Mouse (Mus musculus) midbrain, embryonic 10.5 days (tissue): ENCODE measurements at regions not wholly inside any gene's neighbourhood (a gene's known extent, or its start where the extent isn't known, plus 50 kb on each side); places are given as distances from the start of the nearest gene placed in this dataset.

ENCODE experiments used
- DNase-seq: peaks from one replicate; pipeline ENCODE4 v3.0.0-alpha.2; 2017; ENCODE audit warnings: low spot score
- H3K27ac ChIP-seq: fragments of 300-500 bp; sonication (generic); replicated peaks from 2 replicates; pipeline ENCODE4 v1.5.1; 2016; ENCODE audit warnings: mild to moderate bottlenecking
- H3K27me3 ChIP-seq: fragments of 300-500 bp; sonication (generic); 2 replicates; pipeline ENCODE4 v1.6.1; 2016; ENCODE audit warnings: low read depth, mild to moderate bottlenecking; ENCODE audit not compliant: poor library complexity, severe bottlenecking
- H3K36me3 ChIP-seq: fragments of 300-500 bp; sonication (generic); 2 replicates; pipeline ENCODE4 v1.6.1; 2016; ENCODE audit warnings: mild to moderate bottlenecking, moderate library complexity
- H3K4me1 ChIP-seq: fragments of 300-500 bp; sonication (generic); 2 replicates; pipeline ENCODE4 v1.6.1; 2016
- H3K4me3 ChIP-seq: fragments of 300-500 bp; sonication (generic); 2 replicates; pipeline ENCODE4 v1.5.1; 2016; ENCODE audit warnings: mild to moderate bottlenecking, moderate library complexity
- H3K9me3 ChIP-seq: fragments of 300-500 bp; sonication (generic); replicated peaks from 2 replicates; pipeline ENCODE4 v1.6.1; 2016; ENCODE audit warnings: mild to moderate bottlenecking
- WGBS: fragments of 180-500 bp; shearing (Covaris S2); methylation state at CpG from one replicate; pipeline ENCODE4 v1.1.7; 2016; 5-methylcytosine and 5-hydroxymethylcytosine counted together

GRCm38 (mm10) chr14:29784506-29784905 lies 62.8 kb upstream of the Cacna2d3 start:
- Histone ChIP-seq H3K4me1 (0 out of 2 replicates have a peak, but pooled peaks cover 4% of the 10 kb centered on the region), H3K36me3 (no peaks in the 10 kb centered on the region), H3K9me3 (no peaks in the 10 kb centered on the region), H3K4me3 (no peak overlapping the region), H3K27ac (no peak overlapping the region), H3K27me3 (no peaks in the 10 kb centered on the region)
- no peak for DNase-seq
- 84% methylated on average over 2 of the region's 2 CpGs for WGBS

GRCm38 (mm10) chr14:29786431-29786830 lies 64.8 kb upstream of the Cacna2d3 start:
- no peak overlapping the region for H3K27ac ChIP-seq
- DNase-seq = no peak
- WGBS = 89% methylated on average over 3 of the region's 3 CpGs

GRCm38 (mm10) chr14:29787796-29788195 lies 66.1 kb upstream of the Cacna2d3 start:
- Histone ChIP-seq H3K36me3 (no peaks in the 10 kb centered on the region), H3K27me3 (no peaks in the 10 kb centered on the region), H3K27ac (no peak overlapping the region), H3K4me1 (0 out of 2 replicates have a peak, but pooled peaks cover 4% of the 10 kb centered on the region), H3K9me3 (no peaks in the 10 kb centered on the region), H3K4me3 (no peak overlapping the region)
- DNase-seq = no peak
- 91% methylated on average over 7 of the region's 7 CpGs for WGBS

More at GRCm38 (mm10) chr14:29786431-29786830, 64.8 kb upstream of the Cacna2d3 start:
- Histone ChIP-seq H3K4me1 (0 out of 2 replicates have a peak, but pooled peaks cover 4% of the 10 kb centered on the region), H3K9me3 (no peaks in the 10 kb centered on the region), H3K27me3 (no peaks in the 10 kb centered on the region), H3K4me3 (no peak overlapping the region), H3K36me3 (no peaks in the 10 kb centered on the region)

GRCm38 (mm10) chr14:29788351-29788750 lies 66.7 kb upstream of the Cacna2d3 start:
- H3K27me3 ChIP-seq = no peaks in the 10 kb centered on the region
- H3K27ac ChIP-seq = peak overlapping the region; percentile 28; the same call in 1 of the 2 replicates
- DNase-seq = no peak
- H3K4me3 ChIP-seq = no peak overlapping the region
- H3K9me3 ChIP-seq = no peaks in the 10 kb centered on the region
- WGBS = 81% methylated on average over 7 of the region's 7 CpGs
- H3K4me1 ChIP-seq = 0 out of 2 replicates have a peak, but pooled peaks cover 4% of the 10 kb centered on the region
- H3K36me3 ChIP-seq = no peaks in the 10 kb centered on the region

GRCm38 (mm10) chr14:29795325-29795724 lies 73.7 kb upstream of the Cacna2d3 start:
- Histone ChIP-seq H3K4me3 (no peak overlapping the region), H3K36me3 (no peaks in the 10 kb centered on the region), H3K27me3 (no peaks in the 10 kb centered on the region; the same call in 1 of the 2 replicates), H3K4me1 (peaks cover 5% of the 10 kb centered on the region; the same call in 1 of the 2 replicates), H3K27ac (no peak overlapping the region), H3K9me3 (no peaks in the 10 kb centered on the region)
- DNase-seq = no peak
- 28% methylated on average over 2 of the region's 2 CpGs for WGBS

- H3K27ac ChIP-seq = no peak overlapping the region
- DNase-seq = no peak
- no peaks in the 10 kb centered on the region; the same call in 1 of the 2 replicates for H3K27me3 ChIP-seq
- H3K9me3 ChIP-seq = no peaks in the 10 kb centered on the region
- 82% methylated on average over 7 of the region's 7 CpGs for WGBS
- H3K36me3 ChIP-seq = no peaks in the 10 kb centered on the region
- no peak overlapping the region for H3K4me3 ChIP-seq
- peaks cover 5% of the 10 kb centered on the region; the same call in 1 of the 2 replicates for H3K4me1 ChIP-seq
Observed at GRCm38 (mm10) chr14:29796396-29796795, 74.7 kb upstream of the Cacna2d3 start.

- Histone ChIP-seq H3K36me3 (no peaks in the 10 kb centered on the region), H3K9me3 (no peaks in the 10 kb centered on the region), H3K4me3 (no peak overlapping the region), H3K27ac (no peak overlapping the region), H3K4me1 (peaks cover 5% of the 10 kb centered on the region; the same call in 1 of the 2 replicates), H3K27me3 (no peaks in the 10 kb centered on the region; the same call in 1 of the 2 replicates)
- DNase-seq = no peak
- WGBS = 92% methylated on average over 13 of the region's 13 CpGs
Observed at GRCm38 (mm10) chr14:29799852-29800251, 78.2 kb upstream of the Cacna2d3 start.

GRCm38 (mm10) chr14:29805234-29805633 lies 83.6 kb upstream of the Cacna2d3 start:
- no peak for DNase-seq
- Histone ChIP-seq H3K27ac (no peak overlapping the region), H3K9me3 (no peaks in the 10 kb centered on the region), H3K36me3 (no peaks in the 10 kb centered on the region), H3K4me3 (no peak overlapping the region), H3K27me3 (no peaks in the 10 kb centered on the region), H3K4me1 (peaks cover 7% of the 10 kb centered on the region; the same call in 1 of the 2 replicates)
- 89% methylated on average over 6 of the region's 6 CpGs for WGBS

GRCm38 (mm10) chr14:29807881-29808280 lies 86.2 kb upstream of the Cacna2d3 start:
- no peak overlapping the region for H3K27ac ChIP-seq
- no peaks in the 10 kb centered on the region for H3K36me3 ChIP-seq
- no peak overlapping the region for H3K4me3 ChIP-seq
- 44% methylated on average over 9 of the region's 9 CpGs for WGBS
- no peaks in the 10 kb centered on the region for H3K9me3 ChIP-seq
- no peak for DNase-seq
- no peaks in the 10 kb centered on the region for H3K27me3 ChIP-seq
- peaks cover 7% of the 10 kb centered on the region; the same call in 1 of the 2 replicates for H3K4me1 ChIP-seq

GRCm38 (mm10) chr14:29814626-29815025 lies 93.0 kb upstream of the Cacna2d3 start:
- Histone ChIP-seq H3K27ac (no peak overlapping the region), H3K9me3 (no peaks in the 10 kb centered on the region), H3K36me3 (no peaks in the 10 kb centered on the region), H3K27me3 (no peaks in the 10 kb centered on the region), H3K4me1 (no peaks in the 10 kb centered on the region), H3K4me3 (no peak overlapping the region)
- no peak for DNase-seq
- 87% methylated on average over 4 of the region's 4 CpGs for WGBS

- H3K36me3 ChIP-seq = no peaks in the 10 kb centered on the region
- no peak overlapping the region for H3K4me3 ChIP-seq
- H3K9me3 ChIP-seq = no peaks in the 10 kb centered on the region
- DNase-seq = no peak
- H3K27ac ChIP-seq = no peak overlapping the region
- WGBS = 83% methylated on average over 4 of the region's 4 CpGs
- no peaks in the 10 kb centered on the region for H3K27me3 ChIP-seq
- no peaks in the 10 kb centered on the region for H3K4me1 ChIP-seq
Observed at GRCm38 (mm10) chr14:29817548-29817947, 95.9 kb upstream of the Cacna2d3 start.

GRCm38 (mm10) chr14:29818251-29818650 lies 96.6 kb upstream of the Cacna2d3 start:
- Histone ChIP-seq H3K4me3 (no peak overlapping the region), H3K36me3 (no peaks in the 10 kb centered on the region), H3K27me3 (no peaks in the 10 kb centered on the region), H3K9me3 (no peaks in the 10 kb centered on the region), H3K27ac (no peak overlapping the region), H3K4me1 (no peaks in the 10 kb centered on the region)
- DNase-seq = no peak
- 85% methylated on average over 7 of the region's 7 CpGs for WGBS

- no peak for DNase-seq
- Histone ChIP-seq H3K9me3 (no peaks in the 10 kb centered on the region), H3K27ac (no peak overlapping the region), H3K36me3 (no peaks in the 10 kb centered on the region), H3K27me3 (no peaks in the 10 kb centered on the region), H3K4me1 (no peaks in the 10 kb centered on the region), H3K4me3 (no peak overlapping the region)
- 92% methylated on average over 2 of the region's 2 CpGs for WGBS
Observed at GRCm38 (mm10) chr14:29818751-29819150, 97.1 kb upstream of the Cacna2d3 start.

- no peaks in the 10 kb centered on the region for H3K36me3 ChIP-seq
- WGBS = 69% methylated on average over 1 of the region's 1 CpGs
- DNase-seq = no peak
Observed at GRCm38 (mm10) chr14:29837063-29837462, 115.4 kb upstream of the Cacna2d3 start.

More at GRCm38 (mm10) chr14:29837063-29837462, 115.4 kb upstream of the Cacna2d3 start:
- no peaks in the 10 kb centered on the region for H3K9me3 ChIP-seq
- H3K27me3 ChIP-seq = no peaks in the 10 kb centered on the region
- no peaks in the 10 kb centered on the region for H3K4me1 ChIP-seq
- H3K4me3 ChIP-seq = no peak overlapping the region
- no peak overlapping the region for H3K27ac ChIP-seq
